Mouse (Mus musculus) kidney, adult 2 months (tissue): ENCODE data around the gene Gm20532. TPM values are rescaled to one million over a fixed set of nuclear protein-coding genes. Genes with fewer than 3 reads are reported as not detected.

Experiments
- DNase-seq: peaks from one replicate; pipeline ENCODE4 v3.0.0; 2021
- H3K27ac ChIP-seq: fragments of 200-500 bp; 2 replicates; pipeline ENCODE4 v1.5.1; 2012; ENCODE audit warnings: low read depth, low read length, control low read depth, inconsistent platforms; ENCODE audit not compliant: insufficient read depth
- H3K27me3 ChIP-seq: fragments of 200-500 bp; replicated peaks from 2 replicates; pipeline ENCODE4 v1.6.1; 2012; ENCODE audit warnings: mild to moderate bottlenecking, moderate library complexity, low read length, inconsistent platforms; ENCODE audit not compliant: control insufficient read depth, insufficient read depth
- H3K36me3 ChIP-seq: fragments of 200-500 bp; 2 replicates; pipeline ENCODE4 v1.6.1; 2012; ENCODE audit warnings: mild to moderate bottlenecking, moderate library complexity, low read length, inconsistent platforms; ENCODE audit not compliant: control insufficient read depth, insufficient read depth
- H3K4me1 ChIP-seq: fragments of 200-500 bp; 2 replicates; pipeline ENCODE4 v1.6.1; 2011; ENCODE audit warnings: low read length; ENCODE audit not compliant: control insufficient read depth, insufficient read depth
- H3K4me3 ChIP-seq: fragments of 200-500 bp; 2 replicates; pipeline ENCODE4 v1.5.1; 2011; ENCODE audit warnings: mild to moderate bottlenecking, low read depth, low read length, control low read depth; ENCODE audit not compliant: insufficient read depth
- CTCF ChIP-seq: fragments of 200-500 bp; conservative IDR thresholded peaks from 2 replicates; pipeline ENCODE4 v1.5.1; 2011; ENCODE audit warnings: low read depth, mild to moderate bottlenecking, control low read depth, low read length, moderate library complexity, mixed read lengths; ENCODE audit not compliant: insufficient read depth, insufficient read length
- POLR2A ChIP-seq: fragments of 200-500 bp; IDR thresholded peaks from one replicate; pipeline ENCODE4 v1.6.1; 2011; ENCODE audit warnings: low read depth, low read length, control low read depth
- WGBS: fragments of 180-500 bp; shearing (Covaris S2); methylation state at CpG from one replicate; pipeline ENCODE4 v1.1.7; 2018; 5-methylcytosine and 5-hydroxymethylcytosine counted together
- polyA plus RNA-seq: library from polyadenylated mRNA; depleted of rRNA; stranded (reverse); fragments of >200 nt; gene quantifications from 2 replicates; pipeline ENCODE4 v1.2.3, GENCODE M21; 2012

Gm20532 gene
- polyA plus RNA-seq, 1 experiment: not detected

- DNase-seq: peak; percentile 42
- H3K27ac ChIP-seq: no peak overlapping the region
- H3K27me3 ChIP-seq: no peaks in the 10 kb centered on the region
- peaks cover 18% of the 10 kb centered on the region for H3K4me1 ChIP-seq
- H3K36me3 ChIP-seq: no peaks in the 10 kb centered on the region; the same call in 1 of the 2 replicates
- TF ChIP-seq POLR2A: no peak
- no peak for TF ChIP-seq CTCF
- no peak overlapping the region for H3K4me3 ChIP-seq
- 64% methylated on average over 7 of the region's 7 CpGs for WGBS
Observed at GRCm38 (mm10) chr2:26594461-26594933, 8.1 kb downstream of the Gm20532 start.

- Histone ChIP-seq H3K36me3 (no peaks in the 10 kb centered on the region; the same call in 1 of the 2 replicates), H3K4me3 (no peak overlapping the region), H3K27ac (peak overlapping the region; percentile 62), H3K4me1 (peaks cover 22% of the 10 kb centered on the region), H3K27me3 (no peaks in the 10 kb centered on the region)
- DNase-seq: peak; percentile 90
- 27% methylated on average over 6 of the region's 6 CpGs for WGBS
- TF ChIP-seq POLR2A (no peak), CTCF (0 out of 2 replicates have a peak, but pooled peaks have one; percentile 5)
Observed at GRCm38 (mm10) chr2:26594934-26595724, 8.7 kb downstream of the Gm20532 start.

- H3K27ac ChIP-seq: peak overlapping the region; percentile 62
- no peaks in the 10 kb centered on the region; the same call in 1 of the 2 replicates for H3K36me3 ChIP-seq
- peaks cover 28% of the 10 kb centered on the region for H3K4me1 ChIP-seq
- no peaks in the 10 kb centered on the region for H3K27me3 ChIP-seq
- no peak overlapping the region for H3K4me3 ChIP-seq
- no peak for DNase-seq
- WGBS: 69% methylated on average over 11 of the region's 11 CpGs
- TF ChIP-seq POLR2A: no peak
- TF ChIP-seq CTCF: no peak
Observed at GRCm38 (mm10) chr2:26595725-26596435, 9.4 kb downstream of the Gm20532 start.

- Histone ChIP-seq H3K4me3 (no peak overlapping the region), H3K4me1 (peaks cover 28% of the 10 kb centered on the region), H3K27ac (no peak overlapping the region), H3K36me3 (no peaks in the 10 kb centered on the region; the same call in 1 of the 2 replicates), H3K27me3 (no peaks in the 10 kb centered on the region)
- TF ChIP-seq POLR2A: no peak
- TF ChIP-seq CTCF: no peak
- DNase-seq: no peak
- WGBS: 91% methylated on average over 3 of the region's 3 CpGs
Observed at GRCm38 (mm10) chr2:26596898-26597297, 10.5 kb downstream of the Gm20532 start.

GRCm38 (mm10) chr2:26597810-26598209 is 11.4 kb downstream of the Gm20532 start:
- Histone ChIP-seq H3K27me3 (no peaks in the 10 kb centered on the region), H3K4me1 (peaks cover 28% of the 10 kb centered on the region), H3K36me3 (no peaks in the 10 kb centered on the region; the same call in 1 of the 2 replicates), H3K27ac (no peak overlapping the region), H3K4me3 (no peak overlapping the region)
- DNase-seq: no peak
- no peak for TF ChIP-seq POLR2A
- no peak for TF ChIP-seq CTCF
- WGBS: 78% methylated on average over 2 of the region's 2 CpGs

- WGBS: 60% methylated on average over 3 of the region's 3 CpGs
- no peaks in the 10 kb centered on the region for H3K27me3 ChIP-seq
- TF ChIP-seq POLR2A: no peak
- TF ChIP-seq CTCF: no peak
- H3K36me3 ChIP-seq: no peaks in the 10 kb centered on the region
- DNase-seq: no peak
- peaks cover 28% of the 10 kb centered on the region for H3K4me1 ChIP-seq
- no peak overlapping the region for H3K27ac ChIP-seq
- no peak overlapping the region for H3K4me3 ChIP-seq
Observed at GRCm38 (mm10) chr2:26598462-26598861, 12.0 kb downstream of the Gm20532 start.

GRCm38 (mm10) chr2:26599965-26600364 is 13.5 kb downstream of the Gm20532 start:
- H3K4me1 ChIP-seq: peaks cover 23% of the 10 kb centered on the region
- WGBS: 70% methylated on average over 4 of the region's 4 CpGs
- no peaks in the 10 kb centered on the region for H3K27me3 ChIP-seq
- DNase-seq: peak; percentile 73
- no peak overlapping the region for H3K4me3 ChIP-seq
- H3K27ac ChIP-seq: no peak overlapping the region
- H3K36me3 ChIP-seq: no peaks in the 10 kb centered on the region
- no peak for TF ChIP-seq CTCF
- no peak for TF ChIP-seq POLR2A
